Mouse (Mus musculus): ENCODE measurements around the gene Snapc1.

Snapc1 gene

DNA sequence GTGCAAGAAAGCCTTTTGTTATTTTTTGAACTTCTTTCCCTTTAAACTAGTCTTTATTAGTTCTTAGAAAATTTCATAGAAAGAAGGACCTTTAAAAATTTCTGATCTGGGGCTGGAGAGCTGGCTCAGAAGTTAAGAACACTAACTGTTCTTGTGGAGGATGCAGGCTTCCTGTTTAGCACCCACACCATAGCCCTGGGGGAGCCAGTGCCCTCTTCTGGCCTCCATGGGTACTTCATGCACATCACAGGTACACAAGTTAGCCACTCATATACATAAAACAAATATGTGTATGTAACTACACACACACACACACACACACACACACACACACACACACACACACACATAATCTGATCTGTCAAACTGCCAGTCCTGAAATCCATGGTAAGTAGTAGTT, 25.3 kb downstream of the Snapc1 start:
- DNase-seq (ENCODE audit: inconsistent age in 2 of 2, low spot score in 1 of 2) = peak; percentile 33 to 75

DNA sequence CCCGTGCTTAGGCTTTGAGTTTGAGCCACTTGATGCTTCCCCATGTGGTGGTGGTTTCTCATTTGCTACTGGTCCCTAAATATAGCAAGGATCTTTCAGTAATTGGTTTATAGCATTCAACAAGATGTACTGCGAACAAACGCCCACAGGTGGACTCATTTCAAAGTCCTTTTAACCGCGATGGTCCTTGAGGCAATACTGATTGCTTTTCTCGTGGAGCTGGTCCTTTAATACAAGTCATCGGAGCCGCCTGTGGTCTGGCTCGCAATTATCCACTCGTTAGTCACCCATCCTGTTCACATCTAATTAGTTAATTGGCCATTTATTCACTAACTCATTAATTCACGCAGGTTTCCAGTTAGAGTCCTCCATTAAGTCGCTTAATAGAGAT, 32.6 kb downstream of the Snapc1 start:
- no peak for DNase-seq (ENCODE audit: inconsistent age in 2 of 2, low spot score in 1 of 2)

DNA sequence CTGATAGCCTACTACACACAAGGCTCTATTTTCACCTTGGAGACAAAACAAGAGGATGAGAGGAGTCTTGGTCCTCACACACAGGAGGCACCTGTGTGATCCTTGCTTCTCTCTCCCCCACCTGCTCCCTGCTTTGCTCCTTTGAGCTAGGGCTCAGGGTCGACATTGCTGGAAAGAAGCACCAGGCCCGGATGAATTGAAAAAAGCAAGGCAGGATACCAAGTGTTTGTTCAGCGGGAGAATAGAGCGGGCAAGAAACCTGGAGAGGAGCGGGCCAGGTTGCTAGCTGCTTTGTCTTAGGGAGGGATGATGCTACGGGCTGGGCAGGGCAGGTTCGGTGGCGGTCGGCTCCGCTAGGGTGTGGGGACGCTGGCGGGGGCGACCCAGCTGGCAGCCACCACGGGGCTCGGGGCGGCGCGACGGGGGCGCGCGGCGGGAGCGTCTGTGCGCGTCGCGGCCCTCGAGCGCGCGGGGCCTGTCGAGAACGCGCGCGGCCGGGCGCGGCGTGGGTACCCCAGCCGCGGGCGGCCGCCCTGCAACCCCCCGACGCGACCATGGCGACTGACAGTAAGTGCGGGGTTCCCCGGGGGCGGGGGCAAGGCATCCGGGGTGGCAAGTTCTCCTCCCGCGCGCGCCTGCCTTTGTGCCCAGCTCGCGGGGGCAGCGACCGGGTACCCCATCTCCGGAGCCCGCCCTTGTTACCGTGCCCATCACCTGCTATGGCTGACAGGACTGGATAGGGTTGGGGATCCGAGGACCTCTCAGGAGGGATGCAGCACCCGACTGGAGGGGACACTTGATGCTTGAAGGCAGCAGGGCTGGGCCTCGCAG, 33.2 kb downstream of the Snapc1 start, which contains the start of gene Syt16:
Gene Syt16 (plus strand): TSS at position 365 of the 831 bp plus-strand sequence.
- no peak for DNase-seq (ENCODE audit: inconsistent age in 2 of 2, low spot score in 1 of 2)

DNA sequence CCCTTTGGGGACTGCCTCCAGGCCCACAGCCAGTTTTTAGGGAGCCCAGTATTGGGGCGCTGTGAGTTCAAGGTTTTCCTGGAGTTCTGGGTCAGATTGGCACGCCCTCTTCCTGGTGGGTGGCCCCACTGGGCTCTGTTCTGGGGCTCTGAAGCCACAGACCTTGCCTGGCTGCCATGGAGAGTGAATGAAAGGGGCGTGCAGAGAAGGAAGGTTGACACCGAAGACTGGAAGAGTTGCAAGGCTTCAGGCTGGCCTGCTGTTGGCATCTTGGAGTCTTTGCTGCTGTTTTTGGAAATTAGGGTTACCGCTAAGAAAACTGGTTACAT, 33.8 kb downstream of the Snapc1 start:
- DNase-seq (ENCODE audit: inconsistent age in 2 of 2, low spot score in 1 of 2) = no peak

DNA sequence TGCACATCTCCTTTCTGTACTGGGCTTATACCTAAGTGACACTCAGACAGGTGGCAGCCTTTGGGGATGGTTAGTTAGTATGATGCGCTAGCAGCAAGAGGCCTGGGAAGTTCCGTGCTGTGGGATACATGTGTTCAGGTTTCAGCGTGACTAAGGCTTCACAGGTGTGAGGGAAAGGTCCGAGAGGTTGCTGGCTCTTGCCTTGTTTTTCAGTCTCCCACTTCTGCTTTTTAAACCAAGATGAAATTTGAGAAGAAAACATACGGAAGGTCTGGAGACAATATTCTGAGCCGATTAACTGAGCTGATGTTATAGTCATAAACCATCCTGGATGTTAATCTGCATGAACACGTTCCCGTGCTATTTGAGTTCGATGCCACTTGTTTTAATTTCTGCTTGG, 38.2 kb downstream of the Snapc1 start:
- no peak for DNase-seq (ENCODE audit: inconsistent age in 2 of 2, low spot score in 1 of 2)

DNA sequence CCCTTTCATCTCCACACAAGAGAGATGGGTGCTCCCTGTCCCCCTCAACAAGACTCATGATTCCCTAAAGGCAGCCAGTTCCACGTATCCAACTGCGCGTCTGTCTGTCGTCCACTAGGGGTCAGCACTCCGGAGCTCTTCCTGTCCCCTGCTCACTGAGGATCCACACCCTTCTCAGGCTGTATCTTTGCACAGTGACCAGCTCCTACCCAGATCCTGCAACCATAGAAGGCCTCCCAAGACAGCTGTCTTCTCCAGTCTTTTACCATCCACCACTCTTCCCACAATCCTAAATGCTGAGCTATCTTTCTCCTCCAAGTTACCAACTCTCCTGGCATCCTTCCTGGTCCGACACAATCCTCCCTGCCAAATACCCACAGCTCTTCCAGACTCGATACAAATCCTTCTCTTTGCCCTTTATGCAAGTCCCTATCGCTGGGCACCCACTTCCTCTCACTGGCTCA, 45.2 kb downstream of the Snapc1 start:
- DNase-seq (ENCODE audit: inconsistent age in 2 of 2, low spot score in 1 of 2) = peak; percentile 23 to 69

DNA sequence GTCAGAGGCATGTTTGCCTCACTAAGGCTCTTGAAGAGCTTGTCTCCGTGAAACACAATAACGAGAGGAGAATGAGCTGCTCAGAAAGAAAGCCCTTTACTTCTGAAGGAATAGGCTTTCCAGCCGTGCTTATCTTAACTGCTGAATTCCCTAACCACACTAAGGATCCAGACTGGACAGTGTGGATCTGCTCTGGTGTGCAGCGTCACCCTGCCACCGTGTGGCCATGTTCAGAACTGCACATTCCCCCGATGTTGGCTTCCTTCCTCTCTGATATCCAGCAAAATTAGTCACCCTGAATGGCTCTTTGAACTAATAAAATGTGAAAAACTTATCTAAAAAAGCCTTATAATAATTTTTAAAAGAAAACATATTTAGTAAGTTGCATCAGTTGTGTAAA, 49.5 kb downstream of the Snapc1 start:
- DNase-seq (ENCODE audit: inconsistent age in 2 of 2, low spot score in 1 of 2) = peak; percentile 79 to 95

DNA sequence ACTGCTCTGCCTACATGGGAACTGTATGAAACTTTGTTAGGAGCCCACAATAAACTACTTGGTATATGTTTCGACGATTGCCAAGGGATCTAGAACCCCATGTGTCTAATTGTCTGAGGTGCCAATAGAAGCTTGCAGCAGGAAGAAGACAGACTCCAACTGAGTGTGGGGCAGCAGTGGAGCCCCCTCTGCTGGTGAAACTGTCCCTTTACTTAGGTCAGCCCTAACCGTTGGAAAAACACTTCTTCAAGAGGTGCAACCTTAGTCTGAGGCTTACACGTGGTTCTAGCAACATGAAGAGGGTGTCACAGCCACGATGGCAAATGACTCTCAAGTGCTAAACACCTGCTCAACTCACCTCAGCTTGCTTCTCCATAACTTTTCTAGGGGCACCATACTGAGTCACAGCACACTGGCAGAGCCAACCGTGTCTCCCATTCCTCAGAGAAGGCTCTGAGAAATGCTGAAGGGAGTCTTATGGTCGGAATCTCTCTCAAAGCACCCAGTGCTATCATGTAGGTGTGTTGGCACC, 50.5 kb downstream of the Snapc1 start:
- DNase-seq (ENCODE audit: inconsistent age in 2 of 2, low spot score in 1 of 2) = peak; percentile 23 to 68

DNA sequence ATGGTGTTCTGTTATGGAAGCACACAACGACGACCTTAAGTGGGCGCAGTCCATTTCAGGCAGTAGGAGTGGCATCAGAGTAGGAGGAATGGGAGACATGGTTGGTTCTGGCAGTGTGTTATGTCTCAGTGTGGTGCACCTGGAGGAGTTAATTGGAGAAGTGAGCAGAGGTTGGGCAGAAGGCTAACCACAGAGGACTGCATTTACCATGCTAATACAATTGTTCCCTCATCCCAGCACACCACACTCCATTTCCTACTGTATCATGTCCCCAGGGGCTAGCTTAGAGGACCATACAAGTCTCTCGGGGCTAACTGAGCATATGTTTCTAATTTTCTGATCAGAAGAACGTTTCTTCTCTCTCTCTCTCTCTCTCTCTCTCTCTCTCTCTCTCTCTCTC, 51.2 kb downstream of the Snapc1 start:
- DNase-seq (ENCODE audit: inconsistent age in 2 of 2, low spot score in 1 of 2) = no peak

DNA sequence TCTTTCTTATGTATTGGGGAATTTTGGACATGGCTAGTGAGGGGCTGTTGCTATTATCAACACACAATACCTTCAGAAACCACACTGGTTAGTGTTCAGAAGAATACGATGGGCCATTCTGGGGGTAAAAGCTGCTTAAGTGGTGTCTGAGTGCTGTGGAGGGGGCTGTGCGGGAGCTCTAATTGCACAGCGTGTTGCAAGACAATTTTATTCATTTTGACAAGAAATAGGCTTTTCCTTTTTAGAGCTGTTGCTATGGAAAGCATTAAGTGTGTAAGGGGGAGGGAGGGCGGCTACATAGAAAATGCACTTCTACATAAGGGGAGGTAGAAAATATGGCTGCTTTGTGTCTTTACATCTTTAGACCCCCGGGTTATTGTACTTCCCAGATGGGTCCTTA, 59.0 kb downstream of the Snapc1 start:
- no peak for DNase-seq (ENCODE audit: inconsistent age in 2 of 2, low spot score in 1 of 2)

DNA sequence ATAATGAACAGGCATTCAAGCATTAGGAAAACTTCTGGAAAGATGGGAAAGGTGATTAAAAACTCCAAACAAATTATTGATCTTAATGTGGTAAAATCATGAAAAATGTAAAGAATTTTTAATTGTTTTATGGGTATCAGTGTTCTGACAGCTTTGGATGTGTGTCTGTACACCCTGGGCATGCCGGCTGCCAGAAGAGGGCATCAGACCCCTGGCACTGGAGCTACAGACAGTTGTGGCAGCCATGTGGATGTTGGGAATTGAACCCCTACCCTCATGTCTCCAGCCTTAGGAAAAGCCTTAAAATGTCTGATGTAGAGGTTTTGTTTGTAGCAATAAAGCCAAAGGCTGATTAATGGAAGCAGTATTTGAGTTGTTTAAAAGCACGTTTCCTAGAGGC, 60.6 kb downstream of the Snapc1 start:
- no peak for DNase-seq (ENCODE audit: inconsistent age in 2 of 2, low spot score in 1 of 2)
